Mouse (Mus musculus) myocyte (in vitro differentiated cells): Measurements from ENCODE around the gene Amy1.

Experiments
- CEBPB ChIP-seq: IDR thresholded peaks from 2 replicates; pipeline ENCODE4 v1.6.1; 2011; ENCODE audit warnings: mild to moderate bottlenecking, moderate library complexity; ENCODE audit not compliant: poor library complexity, insufficient read depth, severe bottlenecking
- E2F4 ChIP-seq: IDR thresholded peaks from one replicate; pipeline ENCODE4 v1.6.1; 2011; ENCODE audit warnings: mild to moderate bottlenecking, control low read depth, moderate library complexity; ENCODE audit not compliant: insufficient read depth
- MAX ChIP-seq: IDR thresholded peaks from one replicate; pipeline ENCODE4 v1.6.1; 2011; ENCODE audit warnings: low read depth, mild to moderate bottlenecking, control low read depth
- MYOD1 ChIP-seq, 3 experiments: IDR thresholded peaks; one replicate each; pipeline ENCODE4 v1.6.1; 2011; ENCODE audit warnings: control low read depth in 2 of 3, low read depth in 2 of 3, mild to moderate bottlenecking in 2 of 3, moderate library complexity in 1 of 3; ENCODE audit not compliant: insufficient read length in 2 of 3, control insufficient read depth in 1 of 3
- POLR2A ChIP-seq: IDR thresholded peaks from one replicate; pipeline ENCODE4 v1.6.1; 2011; ENCODE audit warnings: low read depth, mild to moderate bottlenecking, control low read depth, moderate library complexity; ENCODE audit not compliant: insufficient read length
- TCF12 ChIP-seq: IDR thresholded peaks from one replicate; pipeline ENCODE4 v1.6.1; 2011; ENCODE audit warnings: mild to moderate bottlenecking, control low read depth; ENCODE audit not compliant: poor library complexity, insufficient read depth, severe bottlenecking
- USF1 ChIP-seq: IDR thresholded peaks from one replicate; pipeline ENCODE4 v1.6.1; 2011; ENCODE audit warnings: low read depth, mild to moderate bottlenecking, control low read depth, moderate library complexity

DNA sequence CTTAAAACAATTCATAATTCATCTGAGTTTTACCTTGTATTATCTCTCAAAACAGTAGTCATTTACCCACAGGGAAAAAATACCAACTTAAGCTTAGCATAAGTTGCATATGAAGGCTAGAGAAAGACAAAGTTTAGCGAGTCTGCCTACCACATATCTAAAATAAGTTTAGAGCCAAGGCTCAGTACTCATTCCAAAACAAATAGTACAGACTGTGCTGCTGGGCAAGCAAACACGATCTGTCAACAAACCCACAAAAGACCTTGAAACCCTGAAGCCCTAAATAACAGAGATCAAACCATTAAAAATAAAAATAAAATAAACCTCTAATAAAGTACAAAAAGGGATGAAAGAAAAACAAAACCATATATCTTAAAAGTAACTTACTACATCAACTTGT lies 32.4 kb downstream of the Amy1 start:
- TF ChIP-seq POLR2A (no peak), E2F4 (no peak), TCF12 (no peak), MAX (no peak), USF1 (no peak), CEBPB (no peak), MYOD1 (IDR thresholded peaks at IDR 0.05; ENCODE audit: control insufficient read depth in 1 of 3, insufficient read length in 2 of 3, low read depth in 2 of 3) (no peak)
